In genomic region chr2:132264266-132264710, GRCm38 (mm10) we compare ENCODE assay signal across 8 mouse cellular contexts. TPM values are rescaled to one million over a fixed set of nuclear protein-coding genes. Genes with fewer than 3 reads are reported as not detected.
DNase-seq lines count a peak whose midpoint lies in the region; ATAC-seq and TF ChIP-seq lines count a peak whose summit lies in the region.

No protein-coding gene starts in this region.

- H3K4me3 ChIP-seq in lung, adult 2 months (replicated peaks; ENCODE audit: extremely low read depth, low read depth, low read length) = peak overlapping the region; percentile 87
- H3K4me3 ChIP-seq in embryonic facial prominence, embryonic 15.5 days (replicated peaks) = peak overlapping the region; percentile 96
- peak overlapping the region; percentile 90 for H3K4me3 ChIP-seq in limb, embryonic 11.5 days (ENCODE audit: low read depth, low read length)
- peak overlapping the region; percentile 95 for H3K4me3 ChIP-seq in neural tube, embryonic 13.5 days

- no peak for TF ChIP-seq CTCF in lung, adult 2 months (IDR thresholded peaks at IDR 0.05; ENCODE audit: insufficient read depth, low read length)

- H3K4me1 ChIP-seq in lung, adult 2 months (ENCODE audit: control insufficient read depth, insufficient read depth, low read length) = peaks cover 8% of the 10 kb centered on the region
- H3K4me1 ChIP-seq in embryonic facial prominence, embryonic 15.5 days = peaks cover 13% of the 10 kb centered on the region
- no peaks in the 10 kb centered on the region; the same call in 1 of the 2 replicates for H3K4me1 ChIP-seq in limb, embryonic 11.5 days (ENCODE audit: control insufficient read depth, insufficient read depth, low read length)
- H3K4me1 ChIP-seq in neural tube, embryonic 13.5 days (replicated peaks) = peaks cover 16% of the 10 kb centered on the region

- no peaks in the 10 kb centered on the region for H3K36me3 ChIP-seq in embryonic facial prominence, embryonic 15.5 days
- no peaks in the 10 kb centered on the region for H3K36me3 ChIP-seq in limb, embryonic 11.5 days (ENCODE audit: control insufficient read depth, insufficient read depth, low read length)
- no peaks in the 10 kb centered on the region for H3K36me3 ChIP-seq in neural tube, embryonic 13.5 days

- 8% methylated on average over 6 of the region's 6 CpGs for WGBS in lung, adult 2 months
- WGBS in embryonic facial prominence, embryonic 15.5 days = 14% methylated on average over 6 of the region's 6 CpGs
- WGBS in limb, embryonic 11.5 days = 18% methylated on average over 6 of the region's 6 CpGs
- 15% methylated on average over 6 of the region's 6 CpGs for WGBS in neural tube, embryonic 13.5 days

- no peaks in the 10 kb centered on the region for H3K27me3 ChIP-seq in embryonic facial prominence, embryonic 15.5 days
- no peaks in the 10 kb centered on the region for H3K27me3 ChIP-seq in limb, embryonic 11.5 days (ENCODE audit: control insufficient read depth, insufficient read depth, low read length)
- no peaks in the 10 kb centered on the region for H3K27me3 ChIP-seq in neural tube, embryonic 13.5 days

- no peaks in the 10 kb centered on the region for H3K9me3 ChIP-seq in embryonic facial prominence, embryonic 15.5 days (replicated peaks)
- H3K9me3 ChIP-seq in limb, embryonic 11.5 days (ENCODE audit: control insufficient read depth, low read length) = no peaks in the 10 kb centered on the region
- no peaks in the 10 kb centered on the region for H3K9me3 ChIP-seq in neural tube, embryonic 13.5 days

- H3K4me2 ChIP-seq in embryonic facial prominence, embryonic 15.5 days (replicated peaks) = peak overlapping the region; percentile 66
- peak overlapping the region; percentile 66 for H3K4me2 ChIP-seq in limb, embryonic 11.5 days (ENCODE audit: low read depth, severe bottlenecking)
- peak overlapping the region; percentile 74 for H3K4me2 ChIP-seq in neural tube, embryonic 13.5 days

- no peak overlapping the region for H3K27ac ChIP-seq in embryonic facial prominence, embryonic 15.5 days (replicated peaks)
- H3K27ac ChIP-seq in limb, embryonic 11.5 days (replicated peaks; ENCODE audit: low read depth, low read length) = no peak overlapping the region
- H3K27ac ChIP-seq in neural tube, embryonic 13.5 days (replicated peaks) = peak overlapping the region; percentile 89; the same call in 1 of the 2 replicates

- TF ChIP-seq POLR2A in lung, adult 2 months (IDR thresholded peaks at IDR 0.05; ENCODE audit: borderline replicate concordance, extremely low read depth, low read depth, low read length) = no peak

- no peak for DNase-seq in lung, adult 2 months
- DNase-seq in lung, postnatal 4 days = no peak
- DNase-seq in limb, embryonic 11.5 days (ENCODE audit: low spot score) = no peak
- DNase-seq in thymus, postnatal 10 days (ENCODE audit: low spot score in 2 of 2) = no peak
- no peak for DNase-seq in yolk sac, embryonic 10.5 days (ENCODE audit: low spot score)
- no peak for DNase-seq in frontal cortex, postnatal 25 days (ENCODE audit: low spot score in 2 of 2)

- H3K9ac ChIP-seq in embryonic facial prominence, embryonic 15.5 days = 0 out of 2 replicates have a peak overlapping the region, but pooled peaks have one; percentile 93
- peak overlapping the region; percentile 18; the same call in 1 of the 2 replicates for H3K9ac ChIP-seq in limb, embryonic 11.5 days (ENCODE audit: low read length)
- peak overlapping the region; percentile 92 for H3K9ac ChIP-seq in neural tube, embryonic 13.5 days

- ATAC-seq in embryonic facial prominence, embryonic 15.5 days (ENCODE audit: insufficient number of reproducible peaks, low FRiP score, low TSS enrichment, low read depth) = no peak
- ATAC-seq in limb, embryonic 11.5 days (ENCODE audit: insufficient number of reproducible peaks, low FRiP score, low TSS enrichment, low read depth) = no peak
- no peak for ATAC-seq in neural tube, embryonic 13.5 days (ENCODE audit: low read depth)

RNA-seq across cellular contexts. Expression of gene Cds2, which starts 1.3 kb away (rescaled TPM):
- 67.1 and 76.5 TPM in 2 replicates for polyA plus RNA-seq in lung, adult 2 months (2012; rRNA removed)
- polyA plus RNA-seq in embryonic facial prominence, embryonic 15.5 days (2015; fragmentation: Nextera tagmentation; extraction: Ambion mirVana) = 16.9 and 19.3 TPM in 2 replicates
- 27.3 and 27.4 TPM in 2 replicates for polyA plus RNA-seq in limb, embryonic 11.5 days (2014; fragmentation: Nextera tagmentation; extraction: Ambion mirVana)
- polyA plus RNA-seq in neural tube, embryonic 13.5 days (2015; fragmentation: Nextera tagmentation; extraction: Ambion mirVana) = 49.6 and 53.6 TPM in 2 replicates

RNA-seq across cellular contexts. Expression of gene Pcna, which starts 11.2 kb away (rescaled TPM):
- polyA plus RNA-seq in lung, adult 2 months (2012; rRNA removed) = 52.7 and 59.2 TPM in 2 replicates
- 197 and 209 TPM in 2 replicates for polyA plus RNA-seq in embryonic facial prominence, embryonic 15.5 days (2015; fragmentation: Nextera tagmentation; extraction: Ambion mirVana)
- 409 and 410 TPM in 2 replicates for polyA plus RNA-seq in limb, embryonic 11.5 days (2014; fragmentation: Nextera tagmentation; extraction: Ambion mirVana)
- 110 and 127 TPM in 2 replicates for polyA plus RNA-seq in neural tube, embryonic 13.5 days (2015; fragmentation: Nextera tagmentation; extraction: Ambion mirVana)

RNA-seq across cellular contexts. Expression of gene Tmem230, which starts 16.7 kb away (rescaled TPM):
- polyA plus RNA-seq in lung, adult 2 months (2012; rRNA removed) = 67.0 and 86.8 TPM in 2 replicates
- 52.8 and 53.8 TPM in 2 replicates for polyA plus RNA-seq in embryonic facial prominence, embryonic 15.5 days (2015; fragmentation: Nextera tagmentation; extraction: Ambion mirVana)
- polyA plus RNA-seq in limb, embryonic 11.5 days (2014; fragmentation: Nextera tagmentation; extraction: Ambion mirVana) = 49.0 and 54.2 TPM in 2 replicates
- polyA plus RNA-seq in neural tube, embryonic 13.5 days (2015; fragmentation: Nextera tagmentation; extraction: Ambion mirVana) = 51.7 and 58.1 TPM in 2 replicates

Comparison
In these comparisons a context has a peak if more than half of its experiments do, and no peak if none do; other contexts are left out.
1. H3K9ac ChIP-seq: peak in every context shown above with its lines; median percentile 93 in embryonic facial prominence, embryonic 15.5 days; 92 in neural tube, embryonic 13.5 days; 18 in limb, embryonic 11.5 days.